Mouse (Mus musculus) E14TG2a.4 (cell line): ENCODE measurements around the gene Kif12.
A peak's percentile ranks its signal among the peaks of the same experiment; 100 is the strongest.

ENCODE experiments used
- H3K27me3 ChIP-seq: 2 replicates; pipeline ENCODE4 v1.6.1; 2014; ENCODE audit warnings: low read length, control low read depth; ENCODE audit not compliant: insufficient read depth
- H3K36me3 ChIP-seq: 2 replicates; pipeline ENCODE4 v1.6.1; 2014; ENCODE audit warnings: low read length, control low read depth; ENCODE audit not compliant: insufficient read depth
- H3K4me1 ChIP-seq: replicated peaks from 2 replicates; pipeline ENCODE4 v1.6.1; 2014; ENCODE audit warnings: low read depth, low read length, control low read depth
- H3K4me3 ChIP-seq: replicated peaks from 2 replicates; pipeline ENCODE4 v1.5.1; 2014; ENCODE audit warnings: mild to moderate bottlenecking, low read length
- H3K9me3 ChIP-seq: 2 replicates; pipeline ENCODE4 v1.6.1; 2014; ENCODE audit warnings: low read length, control low read depth
- CTCF ChIP-seq: conservative IDR thresholded peaks from 2 replicates; pipeline ENCODE4 v1.5.1; 2014; ENCODE audit warnings: low read length
- NANOG ChIP-seq: IDR thresholded peaks from 2 replicates; pipeline ENCODE4 v1.6.1; 2014; ENCODE audit warnings: borderline replicate concordance, low read length, mixed read lengths
- POU5F1 ChIP-seq: IDR thresholded peaks from 2 replicates; pipeline ENCODE4 v1.6.1; 2014; ENCODE audit warnings: low read length, borderline replicate concordance

The Kif12 gene

DNA sequence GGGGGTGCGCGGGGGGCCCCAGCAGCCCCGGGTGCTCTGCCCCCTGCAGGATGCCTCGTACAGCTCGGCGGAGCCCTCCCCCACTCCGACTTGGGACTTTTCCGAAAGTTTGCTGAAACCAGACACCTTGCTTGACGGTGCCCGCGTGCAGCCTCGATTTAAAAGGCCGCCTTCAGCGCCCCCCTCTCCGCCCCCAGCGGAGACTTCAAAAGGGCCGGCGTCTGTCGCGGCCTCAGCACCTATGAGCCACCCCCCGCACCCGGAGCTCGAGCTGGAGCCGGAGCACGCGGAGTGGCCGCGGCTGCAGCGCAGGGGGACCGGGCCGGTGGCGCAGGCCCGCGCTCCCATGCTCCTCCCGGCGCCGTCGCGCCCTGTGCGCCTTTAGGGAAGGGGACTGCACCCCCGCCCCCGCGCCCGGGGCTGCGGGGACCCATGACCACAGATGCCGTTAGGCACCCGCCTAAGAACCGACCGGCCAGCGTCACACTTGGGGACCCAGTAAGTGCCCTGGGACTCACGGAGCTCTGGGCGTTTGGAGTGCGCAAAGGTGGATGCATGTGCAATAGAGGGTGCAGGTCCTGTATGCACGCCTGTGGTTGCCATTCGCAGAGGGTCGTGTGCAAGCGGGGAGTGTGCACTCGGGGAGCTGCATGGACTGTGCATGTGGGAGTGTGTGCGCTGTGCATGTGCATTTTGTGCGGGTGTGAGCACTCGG lies 42.1 kb upstream of the Kif12 start, which contains the start of gene Col27a1:
TSS of gene Col27a1 (plus strand) at position 98 of the 715 bp plus-strand sequence.
- no peak for TF ChIP-seq NANOG
- Histone ChIP-seq H3K4me1 (peaks cover 20% of the 10 kb centered on the region), H3K4me3 (peak within 1 kb of the TSS; percentile 83), H3K36me3 (no peaks in the 10 kb centered on the region), H3K27me3 (peaks cover 91% of the 10 kb centered on the region), H3K9me3 (peaks cover 5% of the 10 kb centered on the region; the same call in 1 of the 2 replicates)

DNA sequence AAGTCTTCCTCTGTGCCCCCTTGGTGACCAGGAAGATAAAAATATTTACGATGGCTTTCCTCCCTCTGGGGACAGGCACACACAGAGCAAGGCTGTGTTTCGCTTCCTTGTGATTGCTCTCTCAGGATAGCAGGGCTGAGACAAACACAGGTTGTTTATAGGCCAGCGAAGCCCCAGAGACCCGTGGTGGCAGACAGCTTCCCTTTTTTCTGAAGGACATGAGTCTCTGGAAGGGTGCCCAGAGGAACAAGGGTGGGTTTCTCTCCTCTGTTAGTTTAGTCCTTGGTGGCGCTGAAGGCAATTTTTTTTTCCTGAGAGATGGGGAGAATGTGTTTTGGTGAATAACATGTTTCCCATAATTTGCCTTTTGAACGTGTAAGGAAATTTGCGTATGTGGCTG lies 33.7 kb upstream of the Kif12 start:
- no peaks in the 10 kb centered on the region for H3K4me1 ChIP-seq
- TF ChIP-seq POU5F1 (no peak), NANOG (no peak)
- peaks cover 21% of the 10 kb centered on the region for H3K27me3 ChIP-seq
- H3K36me3 ChIP-seq = no peaks in the 10 kb centered on the region
- no peak overlapping the region for H3K4me3 ChIP-seq
- H3K9me3 ChIP-seq = peaks cover 16% of the 10 kb centered on the region

DNA sequence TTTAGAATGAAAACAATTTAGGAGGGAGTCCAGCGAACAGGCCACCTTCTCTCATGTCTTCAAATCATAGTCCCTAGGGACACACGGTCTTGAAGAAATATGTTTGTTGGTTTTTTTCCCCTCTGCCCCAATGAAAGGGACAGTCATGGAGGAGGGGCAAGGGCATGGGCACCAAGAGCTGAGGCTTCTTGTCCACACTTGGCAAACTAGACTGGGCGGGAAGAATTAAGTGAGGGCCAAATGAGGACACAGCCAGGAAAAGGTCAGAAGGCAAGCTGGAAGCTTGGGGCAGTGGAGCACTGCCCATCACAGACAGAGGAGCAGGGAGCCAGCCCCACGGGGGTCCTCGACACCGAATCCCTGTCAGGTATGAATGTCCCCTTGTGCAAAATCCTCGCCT lies 31.9 kb upstream of the Kif12 start:
- no peaks in the 10 kb centered on the region for H3K36me3 ChIP-seq
- H3K27me3 ChIP-seq = peaks cover 8% of the 10 kb centered on the region
- TF ChIP-seq POU5F1 = no peak
- TF ChIP-seq NANOG = no peak
- peaks cover 16% of the 10 kb centered on the region for H3K9me3 ChIP-seq
- H3K4me1 ChIP-seq = no peaks in the 10 kb centered on the region
- H3K4me3 ChIP-seq = no peak overlapping the region

DNA sequence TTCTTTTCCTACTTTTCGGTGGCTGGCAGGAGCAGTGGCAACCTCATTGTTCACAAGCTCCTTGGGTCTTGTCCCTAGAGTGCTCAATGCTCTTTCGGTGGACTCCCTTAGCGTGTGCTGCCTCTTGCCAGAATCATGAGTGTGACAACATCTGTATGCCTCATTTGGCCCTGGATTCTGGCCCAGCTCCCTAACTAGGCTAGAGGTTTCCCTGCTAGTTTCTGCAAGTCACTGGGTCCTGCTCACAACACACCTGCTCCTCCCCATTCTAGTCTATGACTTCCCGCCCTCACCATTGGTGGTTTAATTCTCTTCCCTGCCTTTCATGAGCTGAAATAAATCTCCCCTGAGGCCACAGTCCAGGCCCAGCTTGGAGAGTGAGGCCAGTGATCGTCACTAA lies 27.4 kb upstream of the Kif12 start:
- no peaks in the 10 kb centered on the region for H3K9me3 ChIP-seq
- no peaks in the 10 kb centered on the region for H3K4me1 ChIP-seq
- peaks cover 5% of the 10 kb centered on the region for H3K27me3 ChIP-seq
- TF ChIP-seq POU5F1 = no peak
- no peak for TF ChIP-seq NANOG
- no peak for TF ChIP-seq CTCF
- H3K4me3 ChIP-seq = no peak overlapping the region
- H3K36me3 ChIP-seq = no peaks in the 10 kb centered on the region

DNA sequence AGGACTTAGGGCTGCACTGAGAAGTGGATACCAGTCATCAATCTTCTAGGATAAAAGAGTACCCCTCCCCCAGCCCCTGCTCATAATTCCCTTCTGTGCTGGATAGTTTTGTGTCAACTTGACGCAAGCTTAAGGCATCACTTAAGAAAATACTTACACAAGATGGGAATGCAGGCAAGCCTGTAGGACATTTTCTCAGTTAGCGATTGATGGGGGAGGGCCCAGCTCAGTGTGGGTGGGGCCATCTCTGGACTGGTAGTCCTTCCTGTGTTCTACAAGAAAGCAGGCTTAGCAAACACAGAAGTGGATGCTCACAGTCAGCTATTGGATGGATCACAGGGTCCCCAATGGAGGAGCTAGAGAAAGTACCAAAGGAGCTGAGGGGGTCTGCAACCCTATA lies 22.4 kb upstream of the Kif12 start:
- no peaks in the 10 kb centered on the region for H3K9me3 ChIP-seq
- no peak for TF ChIP-seq NANOG
- TF ChIP-seq CTCF = no peak
- no peak for TF ChIP-seq POU5F1
- peaks cover 15% of the 10 kb centered on the region for H3K27me3 ChIP-seq
- no peaks in the 10 kb centered on the region for H3K4me1 ChIP-seq
- no peaks in the 10 kb centered on the region for H3K36me3 ChIP-seq
- no peak overlapping the region for H3K4me3 ChIP-seq

DNA sequence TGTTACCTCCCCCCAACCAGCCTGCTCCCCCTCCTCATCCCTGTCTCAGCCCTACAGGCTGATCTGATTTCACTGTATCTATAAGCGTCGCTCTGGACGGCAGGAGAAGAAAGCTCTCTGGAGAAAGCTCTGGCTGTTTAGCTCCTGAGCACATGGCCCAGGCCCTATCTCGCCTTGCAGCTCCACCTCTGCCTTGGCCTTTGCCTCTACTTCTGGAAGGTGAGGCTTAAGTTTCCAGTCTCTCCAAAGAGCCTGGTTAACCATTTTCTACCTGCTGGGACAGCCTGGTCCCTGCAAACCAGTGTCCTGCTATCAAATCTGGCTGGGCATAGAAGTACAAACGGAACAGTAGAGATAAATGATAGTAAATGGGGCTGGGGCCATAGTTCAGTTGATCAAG lies 19.7 kb upstream of the Kif12 start:
- no peaks in the 10 kb centered on the region for H3K4me1 ChIP-seq
- H3K9me3 ChIP-seq = no peaks in the 10 kb centered on the region
- TF ChIP-seq CTCF (no peak), POU5F1 (no peak)
- peaks cover 29% of the 10 kb centered on the region for H3K27me3 ChIP-seq
- no peak overlapping the region for H3K4me3 ChIP-seq
- H3K36me3 ChIP-seq = no peaks in the 10 kb centered on the region

DNA sequence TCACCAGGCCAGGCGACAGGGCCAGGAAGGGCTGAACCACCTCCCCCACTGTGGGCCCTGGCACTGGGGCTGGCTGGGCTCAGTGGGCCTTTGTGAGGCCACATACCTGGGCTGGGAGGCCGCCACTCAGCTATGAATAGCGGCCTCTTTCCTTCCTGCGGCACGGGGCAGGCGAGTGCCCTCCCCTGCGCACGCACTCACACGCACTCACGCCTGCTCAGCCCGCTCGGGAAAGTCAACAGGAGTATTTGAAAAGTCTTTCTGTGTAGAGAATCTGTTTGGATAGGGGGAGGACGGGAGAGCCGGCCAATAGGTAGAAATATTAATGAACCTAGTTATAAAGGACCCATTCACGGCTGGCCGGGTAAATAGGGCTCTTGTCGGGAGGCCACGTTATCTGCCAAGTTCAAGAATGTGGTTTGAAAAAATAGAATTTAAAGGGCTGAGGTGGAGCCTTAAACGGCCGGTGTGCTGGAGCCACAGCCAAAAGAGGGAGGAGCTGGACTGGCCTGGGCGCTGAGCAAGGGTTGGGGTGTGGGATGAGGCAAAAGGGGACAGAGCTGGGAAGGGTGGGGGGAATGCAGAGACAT lies 14.4 kb upstream of the Kif12 start:
- Histone ChIP-seq H3K36me3 (no peaks in the 10 kb centered on the region), H3K4me1 (peaks cover 5% of the 10 kb centered on the region; the same call in 1 of the 2 replicates), H3K27me3 (peaks cover 37% of the 10 kb centered on the region), H3K4me3 (no peak overlapping the region), H3K9me3 (no peaks in the 10 kb centered on the region)
- TF ChIP-seq CTCF (no peak), NANOG (no peak), POU5F1 (no peak)

DNA sequence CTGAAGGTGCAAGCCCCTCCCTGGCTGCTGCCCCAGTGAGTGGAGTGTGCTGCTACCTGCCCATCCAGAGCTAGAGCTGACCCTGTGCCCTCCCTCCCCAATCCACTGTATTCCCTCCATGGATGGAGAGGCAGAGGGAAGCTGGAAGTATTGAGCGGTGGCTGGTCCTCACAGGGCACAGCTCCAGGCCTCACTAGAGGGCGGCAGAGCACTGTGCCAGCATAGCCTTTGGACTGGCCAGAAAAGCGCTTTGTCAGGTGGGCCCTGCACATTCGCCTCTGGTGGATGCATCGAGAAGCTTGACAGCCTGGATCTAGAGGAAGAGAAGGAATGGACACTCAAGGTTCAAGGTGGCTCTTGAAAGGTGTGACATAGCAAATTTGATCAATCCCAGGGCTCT lies 9.6 kb upstream of the Kif12 start:
- Histone ChIP-seq H3K4me3 (no peak overlapping the region), H3K27me3 (peaks cover 11% of the 10 kb centered on the region), H3K9me3 (no peaks in the 10 kb centered on the region), H3K36me3 (no peaks in the 10 kb centered on the region), H3K4me1 (peaks cover 5% of the 10 kb centered on the region; the same call in 1 of the 2 replicates)
- peak; percentile 29 for TF ChIP-seq CTCF
- no peak for TF ChIP-seq NANOG
- no peak for TF ChIP-seq POU5F1

DNA sequence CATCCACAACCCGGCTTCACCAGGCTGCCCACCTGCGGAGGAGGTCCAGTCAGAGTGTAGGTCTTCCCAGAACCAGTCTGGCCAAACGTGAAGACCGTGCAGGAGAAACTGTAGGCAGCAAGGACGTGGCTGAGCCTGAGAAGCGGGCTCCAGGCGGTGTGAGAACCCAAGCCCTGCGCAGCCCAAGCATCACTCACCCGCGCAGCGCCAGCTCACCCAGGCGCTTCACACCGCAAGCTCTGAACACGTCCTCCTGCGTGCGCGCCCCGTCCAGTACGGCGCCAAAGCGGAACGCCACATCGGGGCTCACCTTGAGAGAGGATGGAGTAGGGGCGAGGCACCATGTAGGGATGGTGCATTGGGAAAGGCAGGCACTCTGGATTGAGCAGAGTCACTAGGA lies 809 bp downstream of the Kif12 start:
- no peak for TF ChIP-seq NANOG
- TF ChIP-seq POU5F1 = no peak
- TF ChIP-seq CTCF = no peak
- H3K9me3 ChIP-seq = no peaks in the 10 kb centered on the region; the same call in 1 of the 2 replicates
- no peaks in the 10 kb centered on the region for H3K36me3 ChIP-seq
- peaks cover 11% of the 10 kb centered on the region; the same call in 1 of the 2 replicates for H3K4me1 ChIP-seq
- H3K27me3 ChIP-seq = peaks cover 74% of the 10 kb centered on the region
- peak overlapping the region; percentile 65 for H3K4me3 ChIP-seq
